Mouse (Mus musculus): Measurements from ENCODE around the gene Ackr2. TPM values are rescaled to one million over a fixed set of nuclear protein-coding genes. Genes with fewer than 3 reads are reported as not detected.

Gene Ackr2
- polyA plus RNA-seq, 1 experiment: not detected

GRCm38 (mm10) chr9:121914226-121914757, 16.1 kb downstream of the Ackr2 start:
- no peaks in the 10 kb centered on the region for H3K4me1 ChIP-seq (ENCODE audit: control insufficient read depth, insufficient read depth, low read length)
- H3K4me3 ChIP-seq (ENCODE audit: insufficient read depth, low read length): no peak overlapping the region
- TF ChIP-seq POLR2A (IDR thresholded peaks at IDR 0.05; ENCODE audit: low read depth, low read length): no peak
- no peak for TF ChIP-seq CTCF (IDR thresholded peaks at IDR 0.05; ENCODE audit: borderline replicate concordance, insufficient read depth, low read length)
- H3K27ac ChIP-seq (ENCODE audit: insufficient read depth, low read length): no peak overlapping the region

- H3K4me1 ChIP-seq (ENCODE audit: control insufficient read depth, insufficient read depth, low read length): no peaks in the 10 kb centered on the region
- TF ChIP-seq CTCF (IDR thresholded peaks at IDR 0.05; ENCODE audit: borderline replicate concordance, insufficient read depth, low read length) (no peak), POLR2A (IDR thresholded peaks at IDR 0.05; ENCODE audit: low read depth, low read length) (no peak)
- no peak overlapping the region for H3K27ac ChIP-seq (ENCODE audit: insufficient read depth, low read length)
- H3K4me3 ChIP-seq (ENCODE audit: insufficient read depth, low read length): no peak overlapping the region
Measured at GRCm38 (mm10) chr9:121915056-121915455, 16.9 kb downstream of the Ackr2 start.

GRCm38 (mm10) chr9:121916102-121916501, 17.9 kb downstream of the Ackr2 start, which contains the start of gene Cyp8b1:
Gene Cyp8b1 (minus strand): TSS chr9:121916305.
- Histone ChIP-seq H3K27ac (ENCODE audit: insufficient read depth, low read length) (no peak within 1 kb of the TSS), H3K4me1 (ENCODE audit: control insufficient read depth, insufficient read depth, low read length) (no peaks in the 10 kb centered on the region), H3K4me3 (ENCODE audit: insufficient read depth, low read length) (no peak within 1 kb of the TSS)
- no peak for TF ChIP-seq POLR2A (IDR thresholded peaks at IDR 0.05; ENCODE audit: low read depth, low read length)
- TF ChIP-seq CTCF (IDR thresholded peaks at IDR 0.05; ENCODE audit: borderline replicate concordance, insufficient read depth, low read length): no peak

GRCm38 (mm10) chr9:121919027-121919501, 20.9 kb downstream of the Ackr2 start:
- TF ChIP-seq CTCF (IDR thresholded peaks at IDR 0.05; ENCODE audit: borderline replicate concordance, insufficient read depth, low read length): no peak
- no peak for TF ChIP-seq POLR2A (IDR thresholded peaks at IDR 0.05; ENCODE audit: low read depth, low read length)
- Histone ChIP-seq H3K4me1 (ENCODE audit: control insufficient read depth, insufficient read depth, low read length) (no peaks in the 10 kb centered on the region), H3K27ac (ENCODE audit: insufficient read depth, low read length) (no peak overlapping the region), H3K4me3 (ENCODE audit: insufficient read depth, low read length) (no peak overlapping the region)

- Histone ChIP-seq H3K4me3 (ENCODE audit: insufficient read depth, low read length) (no peak overlapping the region), H3K4me1 (ENCODE audit: control insufficient read depth, insufficient read depth, low read length) (no peaks in the 10 kb centered on the region), H3K27ac (ENCODE audit: insufficient read depth, low read length) (no peak overlapping the region)
- TF ChIP-seq CTCF (IDR thresholded peaks at IDR 0.05; ENCODE audit: borderline replicate concordance, insufficient read depth, low read length) (no peak), POLR2A (IDR thresholded peaks at IDR 0.05; ENCODE audit: low read depth, low read length) (no peak)
Measured at GRCm38 (mm10) chr9:121923443-121923842, 25.3 kb downstream of the Ackr2 start.

GRCm38 (mm10) chr9:121923906-121924305, 25.8 kb downstream of the Ackr2 start:
- no peak for TF ChIP-seq CTCF (IDR thresholded peaks at IDR 0.05; ENCODE audit: borderline replicate concordance, insufficient read depth, low read length)
- no peak for TF ChIP-seq POLR2A (IDR thresholded peaks at IDR 0.05; ENCODE audit: low read depth, low read length)
- H3K4me1 ChIP-seq (ENCODE audit: control insufficient read depth, insufficient read depth, low read length): no peaks in the 10 kb centered on the region
- no peak overlapping the region for H3K4me3 ChIP-seq (ENCODE audit: insufficient read depth, low read length)
- no peak overlapping the region for H3K27ac ChIP-seq (ENCODE audit: insufficient read depth, low read length)

- no peak overlapping the region for H3K27ac ChIP-seq (ENCODE audit: insufficient read depth, low read length)
- TF ChIP-seq CTCF (IDR thresholded peaks at IDR 0.05; ENCODE audit: borderline replicate concordance, insufficient read depth, low read length) (no peak), POLR2A (IDR thresholded peaks at IDR 0.05; ENCODE audit: low read depth, low read length) (no peak)
- no peaks in the 10 kb centered on the region for H3K4me1 ChIP-seq (ENCODE audit: control insufficient read depth, insufficient read depth, low read length)
- no peak overlapping the region for H3K4me3 ChIP-seq (ENCODE audit: insufficient read depth, low read length)
Measured at GRCm38 (mm10) chr9:121924901-121925560, 26.9 kb downstream of the Ackr2 start.

- TF ChIP-seq CTCF (IDR thresholded peaks at IDR 0.05; ENCODE audit: borderline replicate concordance, insufficient read depth, low read length): no peak
- no peak for TF ChIP-seq POLR2A (IDR thresholded peaks at IDR 0.05; ENCODE audit: low read depth, low read length)
- no peaks in the 10 kb centered on the region for H3K4me1 ChIP-seq (ENCODE audit: control insufficient read depth, insufficient read depth, low read length)
- no peak overlapping the region for H3K4me3 ChIP-seq (ENCODE audit: insufficient read depth, low read length)
- H3K27ac ChIP-seq (ENCODE audit: insufficient read depth, low read length): no peak overlapping the region
Measured at GRCm38 (mm10) chr9:121925959-121926358, 27.8 kb downstream of the Ackr2 start.

GRCm38 (mm10) chr9:121926634-121927405, 28.7 kb downstream of the Ackr2 start:
- no peak overlapping the region for H3K4me3 ChIP-seq (ENCODE audit: insufficient read depth, low read length)
- no peak overlapping the region for H3K27ac ChIP-seq (ENCODE audit: insufficient read depth, low read length)
- TF ChIP-seq POLR2A (IDR thresholded peaks at IDR 0.05; ENCODE audit: low read depth, low read length) (no peak), CTCF (IDR thresholded peaks at IDR 0.05; ENCODE audit: borderline replicate concordance, insufficient read depth, low read length) (no peak)
- H3K4me1 ChIP-seq (ENCODE audit: control insufficient read depth, insufficient read depth, low read length): no peaks in the 10 kb centered on the region

- H3K4me3 ChIP-seq (ENCODE audit: insufficient read depth, low read length): no peak overlapping the region
- no peak for TF ChIP-seq POLR2A (IDR thresholded peaks at IDR 0.05; ENCODE audit: low read depth, low read length)
- TF ChIP-seq CTCF (IDR thresholded peaks at IDR 0.05; ENCODE audit: borderline replicate concordance, insufficient read depth, low read length): no peak
- H3K4me1 ChIP-seq (ENCODE audit: control insufficient read depth, insufficient read depth, low read length): no peaks in the 10 kb centered on the region
- no peak overlapping the region for H3K27ac ChIP-seq (ENCODE audit: insufficient read depth, low read length)
Measured at GRCm38 (mm10) chr9:121927721-121928120, 29.6 kb downstream of the Ackr2 start.

All from embryonic fibroblast, embryonic 13.5 days (primary cell).